Mouse (Mus musculus): Measurements from ENCODE around the gene Acbd6. TPM values are rescaled to one million over a fixed set of nuclear protein-coding genes. Genes with fewer than 3 reads are reported as not detected.
A peak's percentile ranks its signal among the peaks of the same experiment; 100 is the strongest.

The Acbd6 gene
- polyA plus RNA-seq, 1 experiment from 2014 or later: 83.5 TPM

DNA sequence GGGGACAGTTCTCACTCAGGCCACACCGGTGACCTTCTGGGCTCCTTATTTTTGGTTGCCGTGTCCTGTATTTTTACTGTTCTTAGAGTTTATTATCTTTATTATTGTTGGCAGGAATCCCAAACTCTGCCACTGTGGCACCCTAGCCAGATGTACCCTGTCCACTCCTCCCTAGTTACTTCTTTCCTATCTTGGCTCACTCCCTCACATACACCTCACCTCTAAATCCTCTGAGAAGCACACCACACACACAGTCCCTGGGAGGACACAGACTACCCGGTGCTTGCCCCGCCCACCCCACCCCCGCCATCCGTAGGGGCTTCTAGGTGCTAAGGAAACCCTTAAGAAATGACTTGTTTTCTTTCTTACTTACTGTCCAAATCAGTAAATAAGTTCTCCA, 117.7 kb downstream of the Acbd6 start:
- H3K36me3 ChIP-seq: no peaks in the 10 kb centered on the region
- no peak overlapping the region for H3K9ac ChIP-seq (replicated peaks)
- no peak overlapping the region for H3K4me2 ChIP-seq (replicated peaks)
- H3K27me3 ChIP-seq: no peaks in the 10 kb centered on the region
- no peak overlapping the region for H3K27ac ChIP-seq (replicated peaks)
- H3K4me3 ChIP-seq: no peak overlapping the region
- no peak for ATAC-seq (ENCODE audit: low FRiP score, low read depth)
- 88% methylated on average over 6 of the region's 6 CpGs for WGBS
- H3K9me3 ChIP-seq: no peaks in the 10 kb centered on the region
- H3K4me1 ChIP-seq: no peaks in the 10 kb centered on the region

DNA sequence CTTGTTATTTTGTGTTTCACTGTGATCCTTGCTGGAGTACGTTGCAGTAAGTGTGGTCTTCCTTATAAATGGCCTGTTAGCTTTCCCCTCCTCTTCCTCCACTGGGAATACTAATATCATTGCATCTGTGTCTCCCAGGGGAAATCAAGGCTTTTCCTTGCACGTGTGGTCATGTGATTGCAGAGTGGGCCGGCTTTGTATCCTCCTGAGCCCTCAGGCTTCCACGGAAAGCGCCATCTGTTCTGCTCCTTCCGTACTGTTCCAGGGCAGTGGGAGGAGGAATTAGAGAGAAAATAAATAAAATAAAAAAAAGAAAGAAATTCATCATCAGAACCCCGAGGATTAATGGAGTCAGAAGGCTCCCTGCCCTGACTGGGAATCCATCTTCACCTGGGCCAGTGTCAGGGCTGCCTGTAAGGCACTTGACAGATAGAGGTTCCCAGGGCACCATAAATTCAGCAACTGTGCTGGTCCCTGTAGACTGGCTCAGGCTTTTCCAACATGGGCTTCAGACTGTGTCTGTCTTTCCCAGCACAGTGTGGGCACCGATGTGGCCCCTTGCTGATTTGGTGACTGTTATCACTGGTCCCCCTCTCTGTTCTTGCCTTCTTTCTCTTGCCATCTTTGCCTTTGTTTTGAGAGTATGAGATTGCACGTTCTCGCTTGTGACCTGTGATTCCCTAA, 123.3 kb downstream of the Acbd6 start:
- H3K4me1 ChIP-seq: peaks cover 4% of the 10 kb centered on the region; the same call in 1 of the 2 replicates
- no peaks in the 10 kb centered on the region for H3K36me3 ChIP-seq
- 69% methylated on average over 10 of the region's 10 CpGs for WGBS
- H3K4me3 ChIP-seq: no peak overlapping the region
- ATAC-seq (ENCODE audit: low FRiP score, low read depth): peak; percentile 68
- H3K4me2 ChIP-seq (replicated peaks): 0 out of 2 replicates have a peak overlapping the region, but pooled peaks have one; percentile 2
- H3K27me3 ChIP-seq: no peaks in the 10 kb centered on the region
- no peak overlapping the region for H3K9ac ChIP-seq (replicated peaks)
- H3K27ac ChIP-seq (replicated peaks): peak overlapping the region; percentile 73
- no peaks in the 10 kb centered on the region for H3K9me3 ChIP-seq

DNA sequence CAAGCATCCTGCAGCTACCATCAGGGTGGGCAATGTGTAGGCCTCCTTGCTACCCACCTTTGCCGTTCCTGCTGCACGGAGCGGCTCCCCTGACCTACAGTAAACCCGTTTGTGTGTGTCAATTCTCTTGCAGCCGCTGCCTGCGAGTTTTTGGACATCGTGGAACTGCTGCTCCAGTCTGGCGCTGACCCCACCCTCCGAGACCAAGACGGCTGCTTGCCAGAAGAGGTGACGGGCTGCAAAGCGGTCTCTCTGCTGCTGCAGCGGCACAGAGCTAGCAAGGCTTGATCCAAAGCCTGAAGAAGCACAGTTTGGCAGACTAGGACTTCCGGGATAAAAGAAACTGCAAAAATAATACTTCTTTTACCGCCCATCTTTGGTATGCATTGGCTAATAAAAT, 128.9 kb downstream of the Acbd6 start:
- no peak for ATAC-seq (ENCODE audit: low FRiP score, low read depth)
- Histone ChIP-seq H3K9ac (replicated peaks) (no peak overlapping the region), H3K4me1 (peaks cover 4% of the 10 kb centered on the region; the same call in 1 of the 2 replicates), H3K27me3 (no peaks in the 10 kb centered on the region), H3K4me3 (no peak overlapping the region), H3K9me3 (no peaks in the 10 kb centered on the region), H3K27ac (replicated peaks) (no peak overlapping the region), H3K4me2 (replicated peaks) (no peak overlapping the region), H3K36me3 (no peaks in the 10 kb centered on the region)
- WGBS: 85% methylated on average over 15 of the region's 15 CpGs

DNA sequence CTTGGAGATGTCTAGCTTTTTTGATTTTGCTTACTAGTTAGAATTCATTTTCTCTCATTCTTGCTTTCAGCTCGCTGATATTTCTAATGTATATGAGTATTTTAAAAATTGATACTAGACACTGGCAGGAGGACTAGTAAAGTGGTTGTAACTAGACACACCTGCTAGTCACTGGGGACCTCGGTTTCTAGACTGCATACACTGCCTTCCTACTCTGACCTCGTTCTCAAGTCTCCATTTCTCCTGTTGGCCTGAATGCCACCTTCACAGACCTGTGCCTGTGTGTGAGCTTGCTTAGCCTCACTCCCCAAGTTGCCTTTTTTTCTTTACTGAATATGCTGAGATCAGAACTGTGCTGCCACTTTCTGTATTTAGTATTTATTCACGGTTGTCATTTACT, 131.2 kb downstream of the Acbd6 start:
- 84% methylated on average over 4 of the region's 4 CpGs for WGBS
- H3K27me3 ChIP-seq: no peaks in the 10 kb centered on the region
- H3K4me1 ChIP-seq: no peaks in the 10 kb centered on the region; the same call in 1 of the 2 replicates
- no peak overlapping the region for H3K4me3 ChIP-seq
- no peaks in the 10 kb centered on the region for H3K36me3 ChIP-seq
- H3K27ac ChIP-seq (replicated peaks): no peak overlapping the region
- H3K9me3 ChIP-seq: no peaks in the 10 kb centered on the region
- ATAC-seq (ENCODE audit: low FRiP score, low read depth): no peak
- no peak overlapping the region for H3K9ac ChIP-seq (replicated peaks)
- no peak overlapping the region for H3K4me2 ChIP-seq (replicated peaks)

DNA sequence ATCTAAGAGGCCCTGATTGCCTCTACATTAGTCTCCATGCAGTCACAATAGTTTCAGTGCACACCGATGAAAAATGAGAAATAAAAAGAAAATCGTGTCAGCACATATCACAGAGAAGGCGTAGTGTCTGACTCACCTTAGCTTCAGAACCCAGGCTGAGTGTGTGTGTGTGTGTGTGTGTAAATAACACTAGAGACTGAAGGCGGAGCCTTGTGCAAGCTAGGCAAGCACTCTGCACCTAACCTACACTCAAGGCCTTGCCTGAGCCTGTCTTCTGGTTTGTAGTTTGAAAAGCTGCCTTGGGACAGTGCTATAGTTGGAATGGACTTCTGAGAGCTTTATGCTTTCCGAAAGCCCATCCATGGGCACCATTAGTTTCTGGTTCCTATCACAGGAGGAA, 131.6 kb downstream of the Acbd6 start:
- no peak for ATAC-seq (ENCODE audit: low FRiP score, low read depth)
- no peak overlapping the region for H3K4me2 ChIP-seq (replicated peaks)
- no peaks in the 10 kb centered on the region for H3K27me3 ChIP-seq
- no peaks in the 10 kb centered on the region; the same call in 1 of the 2 replicates for H3K4me1 ChIP-seq
- 90% methylated on average over 5 of the region's 5 CpGs for WGBS
- no peak overlapping the region for H3K4me3 ChIP-seq
- no peaks in the 10 kb centered on the region for H3K36me3 ChIP-seq
- no peaks in the 10 kb centered on the region for H3K9me3 ChIP-seq
- no peak overlapping the region for H3K27ac ChIP-seq (replicated peaks)
- H3K9ac ChIP-seq (replicated peaks): no peak overlapping the region

DNA sequence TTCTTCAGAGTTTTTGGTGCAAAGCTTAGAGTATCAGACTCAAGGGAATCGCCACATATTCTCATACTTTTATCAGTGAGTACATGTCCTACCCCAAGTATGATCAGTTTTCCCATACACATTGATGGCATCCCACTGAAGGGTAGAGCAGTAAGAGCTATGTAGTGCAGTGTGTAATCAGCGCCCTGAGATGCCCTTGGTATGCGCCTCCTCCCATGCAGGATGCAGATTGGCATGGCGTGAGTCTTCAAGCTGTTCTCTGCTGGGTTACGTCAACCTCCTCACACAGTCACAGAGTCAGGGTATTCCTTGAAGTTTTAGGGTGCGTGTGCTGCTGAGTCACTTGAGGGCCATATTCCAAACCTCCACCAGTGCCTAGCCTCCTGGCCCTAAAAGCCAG, 134.3 kb downstream of the Acbd6 start:
- no peaks in the 10 kb centered on the region for H3K36me3 ChIP-seq
- H3K27ac ChIP-seq (replicated peaks): no peak overlapping the region
- H3K9ac ChIP-seq (replicated peaks): no peak overlapping the region
- H3K9me3 ChIP-seq: no peaks in the 10 kb centered on the region
- H3K27me3 ChIP-seq: no peaks in the 10 kb centered on the region
- ATAC-seq (ENCODE audit: low FRiP score, low read depth): no peak
- 92% methylated on average over 6 of the region's 6 CpGs for WGBS
- H3K4me3 ChIP-seq: no peak overlapping the region
- no peak overlapping the region for H3K4me2 ChIP-seq (replicated peaks)
- H3K4me1 ChIP-seq: no peaks in the 10 kb centered on the region; the same call in 1 of the 2 replicates

DNA sequence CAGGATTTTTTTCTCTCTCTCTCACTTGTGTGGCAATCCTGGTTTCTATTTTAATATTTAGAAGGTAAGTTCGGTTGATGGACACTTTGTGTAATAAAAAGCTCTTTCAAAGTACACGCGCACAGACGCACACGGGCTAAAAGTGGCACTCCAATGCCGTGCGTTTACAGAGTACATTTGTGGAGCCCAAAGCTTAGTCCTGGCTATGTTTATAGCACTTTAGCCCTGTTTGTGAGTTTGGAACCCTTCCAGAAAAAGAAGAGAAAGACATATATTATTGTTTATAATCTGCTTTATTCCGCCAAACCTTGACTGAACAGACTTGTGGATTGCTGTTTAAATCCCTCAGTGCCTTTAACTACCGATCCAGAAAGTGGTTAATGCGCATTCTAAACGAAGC, 135.1 kb downstream of the Acbd6 start:
- H3K4me3 ChIP-seq: no peak overlapping the region
- H3K4me2 ChIP-seq (replicated peaks): no peak overlapping the region
- no peak overlapping the region for H3K9ac ChIP-seq (replicated peaks)
- H3K27ac ChIP-seq (replicated peaks): no peak overlapping the region
- no peak for ATAC-seq (ENCODE audit: low FRiP score, low read depth)
- H3K4me1 ChIP-seq: no peaks in the 10 kb centered on the region; the same call in 1 of the 2 replicates
- WGBS: 76% methylated on average over 11 of the region's 11 CpGs
- H3K27me3 ChIP-seq: 0 out of 2 replicates have a peak, but pooled peaks cover 2% of the 10 kb centered on the region
- no peaks in the 10 kb centered on the region for H3K9me3 ChIP-seq
- no peaks in the 10 kb centered on the region for H3K36me3 ChIP-seq

DNA sequence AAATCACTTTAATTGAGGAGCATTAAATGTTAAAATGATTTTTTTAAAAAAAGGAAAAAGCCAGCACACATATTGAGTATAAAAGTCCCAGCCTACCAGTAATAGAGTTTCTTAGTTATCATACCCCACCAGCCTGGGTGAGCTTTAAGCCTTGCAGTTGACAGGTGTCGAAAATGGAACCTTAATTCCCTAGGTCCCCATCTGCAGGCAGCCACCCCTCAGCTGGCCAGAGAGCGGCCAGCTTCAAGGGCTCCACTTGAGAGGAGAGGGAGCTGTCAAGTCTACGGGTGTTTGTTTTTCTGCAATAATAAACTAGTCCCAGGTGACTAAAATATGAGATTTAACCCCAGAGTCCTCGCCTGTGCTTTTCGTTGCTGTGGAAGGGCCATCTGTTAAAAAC, 135.5 kb downstream of the Acbd6 start:
- H3K36me3 ChIP-seq: no peaks in the 10 kb centered on the region
- no peak overlapping the region for H3K4me3 ChIP-seq
- no peak overlapping the region for H3K4me2 ChIP-seq (replicated peaks)
- no peaks in the 10 kb centered on the region for H3K9me3 ChIP-seq
- H3K27me3 ChIP-seq: 0 out of 2 replicates have a peak, but pooled peaks cover 2% of the 10 kb centered on the region
- H3K9ac ChIP-seq (replicated peaks): no peak overlapping the region
- peaks cover 3% of the 10 kb centered on the region for H3K4me1 ChIP-seq
- no peak for ATAC-seq (ENCODE audit: low FRiP score, low read depth)
- no peak overlapping the region for H3K27ac ChIP-seq (replicated peaks)
- WGBS: 49% methylated on average over 5 of the region's 5 CpGs

DNA sequence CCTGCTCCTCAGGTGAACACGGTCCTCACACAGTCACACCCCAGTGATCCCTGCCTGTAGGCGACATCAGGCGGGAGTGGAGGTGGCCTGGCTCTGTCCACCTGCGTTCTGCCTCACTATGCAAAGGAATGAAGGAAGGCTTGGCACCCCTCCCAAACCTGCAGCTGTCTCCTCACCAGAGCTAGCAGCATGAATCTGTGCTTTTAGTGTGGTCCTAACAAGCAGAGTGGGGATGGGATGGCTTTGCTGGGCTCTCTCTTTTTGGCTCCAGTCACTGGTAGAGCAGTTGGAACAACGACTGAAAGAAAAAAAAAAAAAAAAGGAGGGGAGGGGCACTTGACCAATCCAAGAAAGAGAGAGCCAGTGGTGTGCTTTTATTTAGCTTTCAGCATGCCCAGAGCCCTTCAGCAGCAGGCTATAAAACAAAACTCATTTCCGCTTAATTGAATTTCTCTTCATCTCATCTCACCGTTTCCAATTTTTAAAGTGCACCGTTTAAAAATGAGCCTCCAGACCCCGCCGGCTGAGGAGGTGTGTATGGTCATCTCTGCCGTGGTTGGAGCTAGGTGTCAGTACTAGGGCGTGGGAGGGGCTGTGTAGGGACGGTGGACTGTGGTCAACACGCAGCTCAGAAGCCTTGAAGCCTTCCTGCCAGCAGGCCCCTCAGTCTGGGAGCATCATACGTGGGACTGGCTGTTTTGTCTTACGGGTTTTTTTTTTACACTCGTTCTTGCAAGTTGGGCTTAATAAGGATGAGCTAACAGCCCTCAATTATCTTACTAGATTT, 140.6 kb downstream of the Acbd6 start:
- Histone ChIP-seq H3K27ac (replicated peaks) (no peak overlapping the region), H3K36me3 (no peaks in the 10 kb centered on the region), H3K9ac (replicated peaks) (no peak overlapping the region), H3K4me1 (peaks cover 7% of the 10 kb centered on the region; the same call in 1 of the 2 replicates), H3K27me3 (peaks cover 6% of the 10 kb centered on the region; the same call in 1 of the 2 replicates), H3K9me3 (no peaks in the 10 kb centered on the region), H3K4me3 (no peak overlapping the region), H3K4me2 (replicated peaks) (no peak overlapping the region)
- WGBS: 65% methylated on average over 17 of the region's 17 CpGs
- ATAC-seq (ENCODE audit: low FRiP score, low read depth): no peak

DNA sequence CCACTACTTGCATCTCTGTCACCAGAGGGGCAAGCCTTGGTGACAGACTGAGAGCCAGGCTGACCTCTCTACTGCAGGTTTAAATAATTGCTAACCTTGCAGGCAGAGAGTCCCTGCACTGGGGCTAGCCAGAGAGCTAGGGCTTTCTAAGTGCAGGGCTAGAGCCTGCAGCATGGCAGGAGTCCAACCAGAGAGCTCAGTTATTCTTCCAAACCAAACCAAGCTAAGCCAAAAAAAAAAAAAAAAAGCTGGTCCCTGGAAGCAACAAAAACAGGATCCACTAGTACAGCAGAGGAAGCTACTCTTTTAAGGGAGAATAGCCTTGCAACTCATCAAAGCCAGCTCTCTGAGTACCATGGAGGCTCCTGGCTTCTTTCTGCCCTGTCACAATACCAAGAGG, 143.0 kb downstream of the Acbd6 start:
- H3K9me3 ChIP-seq: no peaks in the 10 kb centered on the region
- H3K4me2 ChIP-seq (replicated peaks): no peak overlapping the region
- ATAC-seq (ENCODE audit: low FRiP score, low read depth): no peak
- H3K27me3 ChIP-seq: peaks cover 14% of the 10 kb centered on the region
- H3K4me3 ChIP-seq: no peak overlapping the region
- H3K4me1 ChIP-seq: peaks cover 7% of the 10 kb centered on the region
- no peak overlapping the region for H3K9ac ChIP-seq (replicated peaks)
- H3K36me3 ChIP-seq: no peaks in the 10 kb centered on the region
- H3K27ac ChIP-seq (replicated peaks): no peak overlapping the region

DNA sequence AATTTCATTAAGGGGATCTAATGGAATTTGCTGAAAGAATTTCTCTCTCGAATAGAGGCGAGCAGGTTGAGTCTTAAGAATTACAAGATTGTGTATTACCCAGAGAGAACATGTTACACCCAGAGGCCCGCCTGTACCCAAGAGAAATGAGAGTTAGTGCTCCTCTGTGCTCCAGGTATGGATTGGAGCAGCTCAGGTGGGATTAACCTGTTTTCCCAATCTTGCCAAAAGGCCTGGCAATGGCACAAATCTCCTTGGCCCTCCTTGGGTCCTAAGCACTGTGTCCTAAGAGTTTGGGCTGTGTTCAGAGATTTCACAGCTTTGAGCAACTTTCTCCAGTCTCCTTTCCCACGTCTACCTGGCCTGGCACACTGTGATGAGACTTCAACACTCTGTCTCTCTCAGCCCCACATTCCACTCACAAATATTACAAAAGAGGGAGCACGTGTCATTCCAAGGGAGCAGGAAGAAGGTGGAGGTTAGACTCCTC, 145.3 kb downstream of the Acbd6 start:
- peaks cover 7% of the 10 kb centered on the region for H3K4me1 ChIP-seq
- no peak overlapping the region for H3K9ac ChIP-seq (replicated peaks)
- no peak overlapping the region for H3K4me2 ChIP-seq (replicated peaks)
- H3K9me3 ChIP-seq: no peaks in the 10 kb centered on the region
- H3K4me3 ChIP-seq: no peak overlapping the region
- H3K27ac ChIP-seq (replicated peaks): no peak overlapping the region
- H3K27me3 ChIP-seq: peaks cover 12% of the 10 kb centered on the region
- H3K36me3 ChIP-seq: no peaks in the 10 kb centered on the region
- ATAC-seq (ENCODE audit: low FRiP score, low read depth): no peak
- WGBS: 87% methylated on average over 5 of the region's 5 CpGs

DNA sequence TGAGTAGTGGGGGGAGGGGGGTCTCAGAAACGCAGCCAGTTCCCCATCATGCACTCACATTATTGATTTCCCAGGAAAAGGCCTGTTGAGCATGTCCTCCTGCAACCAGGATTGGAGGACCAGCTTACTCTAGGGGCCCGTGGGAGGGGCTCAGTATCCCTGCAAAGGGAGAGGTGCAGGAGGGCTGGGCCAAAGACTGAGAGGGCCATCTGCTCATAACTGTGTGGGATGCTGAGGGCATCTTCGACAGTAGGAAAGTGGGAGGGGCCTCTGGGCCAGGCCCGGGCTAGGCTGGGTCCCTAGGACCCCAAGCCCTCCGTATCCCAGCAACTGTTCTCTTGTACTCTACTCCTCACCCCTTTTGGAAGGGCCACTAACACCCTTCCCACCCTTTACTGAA, 146.3 kb downstream of the Acbd6 start:
- Histone ChIP-seq H3K27ac (replicated peaks) (no peak overlapping the region), H3K4me3 (no peak overlapping the region), H3K4me2 (replicated peaks) (no peak overlapping the region), H3K4me1 (no peaks in the 10 kb centered on the region; the same call in none of the 2 replicates), H3K27me3 (peaks cover 12% of the 10 kb centered on the region), H3K9me3 (no peaks in the 10 kb centered on the region), H3K9ac (replicated peaks) (no peak overlapping the region), H3K36me3 (no peaks in the 10 kb centered on the region)
- ATAC-seq (ENCODE audit: low FRiP score, low read depth): peak; percentile 77
- WGBS: 59% methylated on average over 5 of the region's 5 CpGs

Data from midbrain, embryonic 12.5 days (tissue).